Mouse (Mus musculus) WW6 (cell line): ENCODE measurements at regions not wholly inside any gene's neighbourhood (a gene's known extent, or its start where the extent isn't known, plus 50 kb on each side); places are given as distances from the start of the nearest gene placed in this dataset.

Source experiments
- DNase-seq: peaks from one replicate; pipeline ENCODE4 v3.0.0-alpha.2; 2013; ENCODE audit warnings: low read depth, low spot score

DNA sequence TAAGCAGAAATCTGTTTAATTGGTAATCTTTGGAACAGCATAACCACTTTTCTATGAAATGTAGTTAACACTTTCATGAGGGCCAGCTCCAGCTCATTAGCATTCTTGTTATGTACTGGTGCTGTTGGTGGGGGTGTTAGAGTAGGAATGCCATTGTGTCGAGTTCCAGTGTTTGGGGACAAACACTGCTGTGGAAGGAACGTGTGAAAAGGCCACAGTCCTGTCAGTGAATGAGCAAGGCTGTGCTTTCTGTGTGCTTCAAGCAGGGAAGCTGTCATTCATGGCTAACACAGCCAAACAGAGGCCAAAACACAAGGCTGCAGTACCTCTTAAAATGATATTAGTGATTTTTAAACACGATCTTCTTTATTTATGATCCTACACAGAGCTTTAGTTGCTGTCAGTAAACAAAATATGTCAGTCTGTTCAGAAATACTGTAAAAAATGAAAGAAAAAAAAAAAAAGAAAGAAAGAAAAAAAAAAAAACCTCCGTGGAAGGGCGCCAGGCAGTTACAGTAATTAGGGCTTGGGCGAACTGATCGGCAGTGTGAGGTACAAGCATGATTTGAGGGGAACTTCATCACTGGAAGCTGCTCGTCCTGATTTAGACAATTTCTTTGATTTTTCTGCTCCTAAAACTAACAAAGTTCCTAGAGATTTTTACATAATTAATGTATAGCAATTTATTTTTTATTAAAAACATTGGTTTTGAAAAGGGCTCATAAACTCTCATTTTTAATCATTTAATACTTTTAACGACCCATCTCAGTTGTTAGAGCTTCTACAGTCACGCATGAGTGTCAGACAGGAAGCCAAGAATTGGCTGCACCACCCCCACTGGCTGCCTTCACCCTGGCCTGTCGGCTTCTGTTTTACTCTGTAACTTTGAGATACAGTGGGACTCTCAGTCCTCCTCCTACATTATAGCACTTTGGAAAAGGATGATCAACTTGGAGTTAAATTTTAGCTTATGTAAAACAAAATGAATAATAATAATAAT is 80.8 kb upstream of the Dnajc24 start:
- no peak for DNase-seq

- no peak for DNase-seq
Observed at GRCm38 (mm10) chr2:106083001-106083400, 79.7 kb upstream of the Dnajc24 start.

DNA sequence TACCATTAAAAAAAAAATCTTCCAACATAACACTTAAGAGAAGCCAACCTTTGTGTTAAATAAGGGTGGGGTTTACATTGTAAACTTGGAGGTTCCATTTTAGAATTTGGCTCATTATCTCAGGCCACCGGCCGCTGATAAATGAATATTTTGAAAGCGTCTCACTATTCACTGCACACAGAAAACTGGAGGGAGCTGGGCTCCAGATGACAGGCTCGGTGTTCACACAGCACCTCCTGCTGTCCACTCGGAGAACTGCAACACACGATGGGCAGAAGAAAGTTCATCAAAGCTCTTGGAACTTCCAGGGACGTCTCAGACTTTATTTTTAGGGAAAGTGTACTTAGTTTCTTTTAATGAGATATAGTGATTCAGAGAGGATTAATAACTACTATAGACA is 78.6 kb upstream of the Dnajc24 start:
- peak; percentile 14 for DNase-seq

- DNase-seq: no peak
Observed at GRCm38 (mm10) chr2:106080626-106081025, 77.3 kb upstream of the Dnajc24 start.

GRCm38 (mm10) chr2:106078591-106078990 is 75.2 kb upstream of the Dnajc24 start:
- no peak for DNase-seq

DNA sequence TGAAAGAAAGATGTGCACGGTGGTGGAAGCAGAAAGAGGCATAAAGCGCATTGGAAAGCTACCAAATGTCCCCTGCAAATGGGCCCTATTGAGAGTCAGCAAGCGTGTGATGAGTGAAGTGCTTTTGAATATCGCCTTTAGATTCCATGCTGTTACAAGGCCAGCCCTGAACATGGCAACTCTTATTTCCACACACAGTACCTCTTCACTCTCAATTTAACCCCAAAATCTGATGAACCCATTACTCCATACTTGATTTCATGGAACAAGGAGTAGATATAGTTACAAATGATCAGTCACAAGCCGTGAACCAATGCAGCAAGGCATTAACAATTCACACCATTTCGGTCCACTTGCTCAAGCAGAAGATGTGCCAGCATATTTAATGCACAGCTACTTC is 71.1 kb upstream of the Dnajc24 start:
- no peak for DNase-seq

DNA sequence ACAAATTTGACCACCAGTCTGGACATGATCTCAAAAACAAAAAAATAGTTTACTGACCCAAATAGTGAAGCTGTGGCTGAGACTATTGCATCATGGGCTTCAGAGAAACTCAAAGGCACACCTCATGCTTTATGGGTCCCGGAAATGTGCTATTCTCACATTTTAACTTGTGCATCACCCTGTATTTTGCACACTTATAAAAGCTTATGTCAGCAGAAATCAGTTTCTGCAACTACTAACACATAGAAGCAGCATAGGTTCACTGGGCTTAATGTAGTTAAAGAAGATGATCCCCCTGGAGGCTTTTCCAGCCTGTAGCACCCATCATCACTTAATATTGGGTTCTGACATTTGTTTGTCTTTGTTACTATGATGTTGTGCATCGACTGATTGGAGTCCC is 61.0 kb upstream of the Dnajc24 start:
- DNase-seq: no peak
